Mouse (Mus musculus) monocyte, adult 2 months (primary cell): ENCODE results near the gene Arid2.

ENCODE experiments used
- DNase-seq, 2 experiments: peaks; one replicate each; pipeline ENCODE4 v3.0.0; 2022; ENCODE audit warnings: low spot score in 2 of 2, low read depth in 1 of 2

Arid2 gene

DNA sequence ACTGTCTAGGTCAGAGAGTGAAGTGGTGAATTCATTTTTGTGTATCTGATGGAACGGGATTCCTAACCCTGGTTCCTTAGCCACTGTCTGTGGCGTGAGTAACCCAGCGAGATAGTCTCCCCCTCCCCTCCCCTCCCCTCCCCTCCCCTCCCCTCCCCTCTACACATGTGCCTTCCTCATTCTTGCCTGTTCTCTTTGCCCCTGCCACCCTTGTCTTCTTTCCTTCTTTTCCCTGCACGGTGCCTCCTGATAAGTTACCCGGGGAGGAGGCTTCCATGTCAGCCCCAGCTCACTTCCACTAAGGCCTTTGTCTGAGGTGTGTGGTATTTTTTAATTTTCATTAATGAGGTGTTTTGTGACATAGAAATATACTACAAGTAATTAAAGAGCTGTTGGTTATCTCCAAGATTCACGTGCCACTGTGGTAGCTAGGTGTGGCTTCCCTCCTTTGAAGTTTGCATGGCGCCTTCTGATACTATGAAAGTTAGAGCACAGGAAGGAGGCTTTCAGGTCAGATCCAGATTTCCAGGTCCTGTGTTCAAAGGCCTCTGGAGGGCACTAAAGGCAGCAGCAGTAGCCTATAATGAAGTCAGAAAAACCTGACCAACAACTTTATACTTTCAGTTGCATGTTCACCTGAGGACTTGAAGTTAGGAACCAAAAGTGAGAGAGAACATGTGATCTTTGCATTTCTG is 57.4 kb downstream of the Arid2 start:
- DNase-seq: no peak

DNA sequence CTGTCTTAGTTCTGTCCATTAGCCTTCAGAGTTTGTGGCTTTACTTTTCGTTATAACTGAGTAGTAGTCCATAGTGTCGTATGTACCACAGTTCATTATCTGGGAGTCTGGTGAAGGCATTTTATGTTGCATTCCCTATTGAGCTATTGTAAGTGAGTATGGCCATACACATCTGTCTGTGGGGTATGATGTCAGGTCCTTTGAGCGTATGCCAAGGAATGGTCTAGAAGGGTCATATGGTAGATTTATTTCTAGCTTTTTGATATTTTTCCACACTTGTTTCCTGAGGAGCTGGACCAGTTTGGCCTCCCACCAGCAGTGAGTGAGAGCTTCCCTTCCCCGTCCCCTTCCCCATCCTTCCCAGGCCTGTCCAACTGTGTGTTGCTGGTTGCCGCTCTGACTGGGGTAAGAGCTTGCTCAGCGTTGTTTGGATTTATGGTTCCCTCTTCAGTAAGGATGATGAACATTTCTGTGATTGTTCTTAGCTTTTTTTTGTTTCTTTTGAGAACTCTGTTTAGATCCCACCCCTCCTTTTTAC is 58.1 kb downstream of the Arid2 start:
- no peak for DNase-seq

GRCm38 (mm10) chr15:96351432-96351831 is 64.1 kb downstream of the Arid2 start:
- DNase-seq: no peak

DNA sequence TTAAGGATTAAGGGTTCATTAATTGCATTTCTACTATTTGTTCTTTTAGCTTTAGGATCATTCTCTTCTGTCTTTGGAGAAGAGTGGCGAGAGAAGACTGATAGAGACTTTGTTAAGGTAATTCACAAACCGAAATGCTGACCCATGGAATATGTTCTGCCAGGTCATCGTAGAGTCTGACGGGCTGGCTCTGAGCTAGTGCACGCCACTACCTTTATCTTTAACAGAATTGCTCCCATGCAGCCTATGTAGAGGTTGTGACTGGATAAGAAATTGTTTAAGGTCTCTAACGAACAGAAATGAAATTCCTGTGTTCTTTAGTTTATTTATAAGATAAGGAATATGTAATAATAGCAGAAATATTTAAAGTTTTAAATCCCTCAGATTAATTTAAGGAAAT is 71.6 kb downstream of the Arid2 start:
- no peak for DNase-seq

GRCm38 (mm10) chr15:96360614-96361013 is 73.3 kb downstream of the Arid2 start:
- no peak for DNase-seq

DNA sequence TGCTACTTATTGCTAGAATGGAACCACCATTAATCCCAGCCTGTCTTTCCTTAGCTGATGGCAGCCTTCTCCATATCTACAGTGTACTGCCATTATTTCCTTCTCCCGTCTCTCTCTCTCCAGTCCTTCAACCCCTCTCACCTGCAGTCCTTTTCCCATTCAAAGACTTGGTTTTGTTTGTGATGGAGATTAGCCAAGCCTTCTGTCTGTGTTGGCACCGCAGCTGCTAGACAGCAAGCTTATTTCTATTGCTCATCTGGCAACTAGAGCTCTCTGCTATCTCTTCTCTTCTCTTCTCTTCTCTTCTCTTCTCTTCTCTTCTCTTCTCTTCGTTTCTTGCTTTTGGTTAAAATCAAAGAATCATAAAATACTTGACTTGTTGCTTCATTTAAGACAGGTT is 78.0 kb downstream of the Arid2 start:
- DNase-seq: no peak

- DNase-seq: no peak
Measured at GRCm38 (mm10) chr15:96366176-96366963, 79.1 kb downstream of the Arid2 start.

DNA sequence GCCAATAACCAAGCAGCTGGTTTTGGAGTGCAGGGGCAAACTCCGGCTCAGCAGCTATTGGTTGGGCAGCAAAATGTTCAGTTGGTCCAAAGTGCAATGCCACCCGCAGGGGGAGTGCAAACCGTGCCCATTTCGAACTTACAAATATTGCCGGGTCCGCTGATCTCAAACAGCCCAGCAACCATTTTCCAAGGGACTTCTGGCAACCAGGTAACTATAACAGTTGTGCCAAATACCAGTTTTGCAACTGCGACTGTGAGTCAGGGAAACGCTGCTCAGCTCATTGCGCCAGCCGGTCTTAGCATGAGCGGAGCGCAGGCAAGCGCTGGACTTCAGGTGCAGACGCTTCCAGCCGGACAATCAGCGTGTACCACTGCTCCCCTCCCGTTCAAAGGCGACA is 84.0 kb downstream of the Arid2 start:
- no peak for DNase-seq

GRCm38 (mm10) chr15:96372628-96373027 is 85.3 kb downstream of the Arid2 start:
- DNase-seq: no peak

GRCm38 (mm10) chr15:96373161-96373560 is 85.8 kb downstream of the Arid2 start:
- DNase-seq: no peak

GRCm38 (mm10) chr15:96376214-96376613 is 88.9 kb downstream of the Arid2 start:
- no peak for DNase-seq

- DNase-seq: no peak
Measured at GRCm38 (mm10) chr15:96377263-96377662, 89.9 kb downstream of the Arid2 start.

DNA sequence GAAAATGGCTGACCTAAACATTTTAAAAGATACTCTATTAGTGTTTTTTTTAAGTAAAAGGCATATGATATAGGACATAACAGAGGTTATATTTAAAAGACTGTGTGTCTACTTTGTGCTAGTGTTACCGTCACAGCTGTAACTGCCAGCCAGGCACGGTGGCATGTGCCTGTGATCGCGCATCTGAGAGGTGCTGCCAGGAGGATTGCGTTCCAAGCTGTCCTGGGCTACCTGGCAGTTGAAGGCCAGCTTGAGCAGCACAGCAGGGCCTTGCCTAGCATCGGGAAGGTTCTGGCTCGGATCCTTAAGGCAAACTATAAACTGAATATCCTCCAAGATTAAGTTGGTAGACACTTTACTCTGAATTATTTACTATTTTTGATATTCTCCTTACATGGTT is 90.4 kb downstream of the Arid2 start:
- DNase-seq: no peak

GRCm38 (mm10) chr15:96382223-96382622 is 94.9 kb downstream of the Arid2 start:
- DNase-seq: no peak

- DNase-seq: no peak
Measured at GRCm38 (mm10) chr15:96388565-96388964, 101.2 kb downstream of the Arid2 start.

- DNase-seq: no peak
Measured at GRCm38 (mm10) chr15:96392878-96393277, 105.6 kb downstream of the Arid2 start.

DNA sequence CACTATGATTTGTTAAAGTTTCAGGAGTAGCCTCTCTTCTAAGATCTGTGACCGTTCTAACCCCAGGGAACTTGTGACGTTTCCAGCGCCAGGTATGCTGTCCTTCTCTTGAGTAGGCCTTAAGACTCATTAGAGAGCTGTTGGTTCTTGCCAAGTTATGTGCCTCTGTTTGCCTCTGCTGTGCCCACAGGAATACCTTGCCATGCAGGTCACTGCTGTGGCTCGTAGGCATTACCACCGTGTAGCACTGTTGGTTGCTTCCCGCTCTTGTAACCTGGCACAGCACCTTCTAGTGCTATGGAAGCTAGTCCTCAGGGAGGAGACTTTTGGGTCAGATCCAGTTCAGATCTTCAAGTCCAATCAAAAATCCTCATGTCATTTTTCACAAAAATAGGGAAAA is 107.8 kb downstream of the Arid2 start:
- no peak for DNase-seq

GRCm38 (mm10) chr15:96396641-96397344 is 109.5 kb downstream of the Arid2 start:
- no peak for DNase-seq

DNA sequence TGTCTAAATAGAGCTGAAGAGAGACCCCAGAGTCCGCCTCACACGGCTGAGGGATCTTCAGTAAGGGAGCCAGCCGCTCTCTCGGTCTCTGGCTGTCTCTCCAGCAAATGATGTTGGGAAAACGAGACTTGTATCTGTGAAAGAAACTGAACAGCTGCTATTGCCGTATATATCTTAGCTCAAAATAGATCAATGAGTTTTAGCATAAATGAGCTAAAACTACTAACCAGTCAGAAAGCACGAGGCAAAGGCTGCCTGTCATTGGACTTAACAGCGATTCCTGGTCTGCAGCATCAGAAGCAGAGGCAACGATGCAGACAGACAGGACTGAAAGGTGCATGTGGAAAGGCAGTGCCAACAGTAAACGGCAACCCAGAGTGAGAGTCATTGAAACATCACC is 111.0 kb downstream of the Arid2 start:
- no peak for DNase-seq

DNA sequence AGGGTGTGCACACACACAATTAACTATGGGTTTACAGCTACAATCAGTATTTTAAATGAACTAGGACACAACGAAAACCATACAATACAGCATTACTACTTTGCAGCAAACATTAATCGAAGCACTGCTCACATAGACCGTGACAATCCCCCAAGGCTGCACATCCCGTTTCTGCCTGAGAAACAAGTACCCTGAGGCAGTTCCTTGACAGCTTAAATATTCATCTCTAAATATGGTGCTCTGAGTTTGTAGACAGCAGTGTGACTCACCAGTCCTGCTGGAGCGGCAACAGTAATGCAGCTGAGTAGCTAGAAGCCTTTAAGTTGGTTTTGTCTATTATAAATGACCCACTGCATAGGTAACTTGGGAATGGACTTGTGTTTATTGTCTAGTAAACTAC is 118.2 kb downstream of the Arid2 start:
- no peak for DNase-seq

DNA sequence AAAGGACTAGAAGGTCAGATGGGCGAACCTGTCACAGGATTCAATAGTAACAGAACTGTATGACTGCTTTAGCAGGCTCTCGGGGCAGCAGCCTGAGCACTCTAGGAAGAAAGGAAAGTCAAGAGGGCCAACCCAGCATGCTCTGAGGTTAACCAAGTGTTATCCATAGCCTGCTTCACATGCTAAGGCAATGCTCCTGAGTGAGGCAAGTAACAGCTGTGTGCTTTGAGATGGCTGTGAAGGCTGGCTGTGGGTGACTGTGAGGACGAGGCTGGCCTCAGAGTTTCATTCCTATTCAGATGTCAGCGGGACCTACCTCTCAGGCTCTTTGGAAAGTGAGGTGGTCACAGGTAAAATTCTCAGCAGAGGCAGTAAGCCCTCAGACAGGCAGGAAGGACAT is 118.9 kb downstream of the Arid2 start:
- DNase-seq: no peak

DNA sequence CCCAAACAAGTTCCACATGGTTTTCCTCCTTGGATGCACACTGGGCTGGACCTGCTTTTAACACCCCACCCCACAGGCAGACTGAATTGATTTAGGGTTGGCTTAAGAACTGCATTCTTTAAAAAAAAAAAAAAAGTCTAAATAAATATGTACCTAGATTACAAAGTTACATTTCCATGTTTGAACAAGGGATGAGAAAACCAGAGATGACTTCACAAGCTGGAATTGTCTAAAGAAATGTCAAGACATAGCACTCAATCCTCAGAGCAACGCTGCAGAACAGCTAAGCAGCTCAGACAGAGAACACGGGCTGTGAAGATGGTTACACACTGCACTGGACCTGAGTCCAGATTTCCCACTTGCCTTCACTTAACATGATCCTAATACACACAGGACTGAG is 119.8 kb downstream of the Arid2 start:
- DNase-seq: no peak
